Mouse (Mus musculus) kidney, adult 2 months (tissue): Measurements from ENCODE around the gene Foxi3. TPM values are rescaled to one million over a fixed set of nuclear protein-coding genes. Genes with fewer than 3 reads are reported as not detected.

Experiments
- DNase-seq: peaks from one replicate; pipeline ENCODE4 v3.0.0; 2021
- H3K27ac ChIP-seq: fragments of 200-500 bp; 2 replicates; pipeline ENCODE4 v1.5.1; 2012; ENCODE audit warnings: low read depth, low read length, control low read depth, inconsistent platforms; ENCODE audit not compliant: insufficient read depth
- H3K27me3 ChIP-seq: fragments of 200-500 bp; replicated peaks from 2 replicates; pipeline ENCODE4 v1.6.1; 2012; ENCODE audit warnings: mild to moderate bottlenecking, moderate library complexity, low read length, inconsistent platforms; ENCODE audit not compliant: control insufficient read depth, insufficient read depth
- H3K36me3 ChIP-seq: fragments of 200-500 bp; 2 replicates; pipeline ENCODE4 v1.6.1; 2012; ENCODE audit warnings: mild to moderate bottlenecking, moderate library complexity, low read length, inconsistent platforms; ENCODE audit not compliant: control insufficient read depth, insufficient read depth
- H3K4me1 ChIP-seq: fragments of 200-500 bp; 2 replicates; pipeline ENCODE4 v1.6.1; 2011; ENCODE audit warnings: low read length; ENCODE audit not compliant: control insufficient read depth, insufficient read depth
- H3K4me3 ChIP-seq: fragments of 200-500 bp; 2 replicates; pipeline ENCODE4 v1.5.1; 2011; ENCODE audit warnings: mild to moderate bottlenecking, low read depth, low read length, control low read depth; ENCODE audit not compliant: insufficient read depth
- CTCF ChIP-seq: fragments of 200-500 bp; conservative IDR thresholded peaks from 2 replicates; pipeline ENCODE4 v1.5.1; 2011; ENCODE audit warnings: low read depth, mild to moderate bottlenecking, control low read depth, low read length, moderate library complexity, mixed read lengths; ENCODE audit not compliant: insufficient read depth, insufficient read length
- POLR2A ChIP-seq: fragments of 200-500 bp; IDR thresholded peaks from one replicate; pipeline ENCODE4 v1.6.1; 2011; ENCODE audit warnings: low read depth, low read length, control low read depth
- WGBS: fragments of 180-500 bp; shearing (Covaris S2); methylation state at CpG from one replicate; pipeline ENCODE4 v1.1.7; 2018; 5-methylcytosine and 5-hydroxymethylcytosine counted together
- polyA plus RNA-seq: library from polyadenylated mRNA; depleted of rRNA; stranded (reverse); fragments of >200 nt; gene quantifications from 2 replicates; pipeline ENCODE4 v1.2.3, GENCODE M21; 2012; rRNA removed

Foxi3 gene
- polyA plus RNA-seq, 1 experiment = not detected

DNA sequence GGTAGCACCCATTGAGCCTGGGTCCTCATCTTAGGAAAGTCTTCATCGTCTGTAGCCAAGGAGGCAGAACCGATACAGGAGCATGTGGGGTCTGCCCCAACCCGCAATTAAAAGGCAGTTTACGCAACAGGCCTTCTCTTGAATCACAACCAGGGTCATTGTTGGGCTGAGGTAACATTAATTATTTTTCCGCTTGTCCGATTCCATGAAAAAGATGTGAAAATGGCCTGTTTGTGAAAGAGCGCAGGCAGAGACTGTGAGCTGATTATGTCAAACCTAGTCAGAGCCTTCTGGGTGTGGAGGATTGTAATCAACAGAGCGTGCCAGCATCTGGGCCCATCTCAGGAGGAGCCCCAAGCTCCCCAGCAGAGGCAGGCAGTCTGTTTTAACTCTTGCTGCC, 30.4 kb downstream of the Foxi3 start:
- H3K4me3 ChIP-seq = no peak overlapping the region
- H3K36me3 ChIP-seq = no peaks in the 10 kb centered on the region
- H3K27me3 ChIP-seq = no peaks in the 10 kb centered on the region; the same call in 1 of the 2 replicates
- WGBS = 58% methylated on average over 8 of the region's 8 CpGs
- TF ChIP-seq POLR2A (no peak), CTCF (no peak)
- no peak overlapping the region for H3K27ac ChIP-seq
- H3K4me1 ChIP-seq = no peaks in the 10 kb centered on the region
- no peak for DNase-seq

GRCm38 (mm10) chr6:70996123-70996723, 39.9 kb downstream of the Foxi3 start:
- TF ChIP-seq POLR2A (no peak), CTCF (no peak)
- no peaks in the 10 kb centered on the region for H3K27me3 ChIP-seq
- H3K36me3 ChIP-seq = no peaks in the 10 kb centered on the region
- no peak overlapping the region for H3K27ac ChIP-seq
- H3K4me1 ChIP-seq = no peaks in the 10 kb centered on the region
- 82% methylated on average over 4 of the region's 4 CpGs for WGBS
- no peak overlapping the region for H3K4me3 ChIP-seq
- no peak for DNase-seq

GRCm38 (mm10) chr6:71002656-71003055, 46.3 kb downstream of the Foxi3 start:
- Histone ChIP-seq H3K27me3 (no peaks in the 10 kb centered on the region), H3K27ac (no peak overlapping the region), H3K4me3 (no peak overlapping the region), H3K4me1 (no peaks in the 10 kb centered on the region), H3K36me3 (no peaks in the 10 kb centered on the region)
- TF ChIP-seq POLR2A = no peak
- TF ChIP-seq CTCF = no peak
- WGBS = 90% methylated on average over 2 of the region's 2 CpGs
- DNase-seq = no peak

DNA sequence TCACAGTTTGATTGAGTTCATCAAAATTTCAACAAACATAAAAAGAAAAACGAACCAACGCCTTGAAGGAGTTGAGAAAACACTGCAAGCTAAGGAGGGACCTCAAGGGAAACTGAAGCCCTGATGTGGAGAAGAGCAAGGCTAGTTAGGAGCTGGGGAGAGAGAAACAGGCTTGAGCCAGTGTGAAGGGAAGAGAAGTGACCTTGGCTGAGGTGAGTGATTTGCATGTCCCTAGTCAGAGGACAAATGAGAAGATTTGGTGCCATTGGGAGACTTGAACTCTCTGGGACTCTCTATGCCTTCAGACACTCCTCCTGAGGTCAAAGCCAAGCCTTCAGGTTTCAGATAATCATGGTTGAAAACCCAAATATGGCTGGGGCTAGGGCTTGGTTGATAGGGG, 47.8 kb downstream of the Foxi3 start:
- no peaks in the 10 kb centered on the region for H3K4me1 ChIP-seq
- H3K36me3 ChIP-seq = no peaks in the 10 kb centered on the region
- 81% methylated on average over 2 of the region's 2 CpGs for WGBS
- no peak for DNase-seq
- TF ChIP-seq POLR2A (no peak), CTCF (no peak)
- H3K27ac ChIP-seq = no peak overlapping the region
- no peaks in the 10 kb centered on the region for H3K27me3 ChIP-seq
- H3K4me3 ChIP-seq = no peak overlapping the region

Other genes starting within 250 kb of the Foxi3 start
- gene Rpia, start 164.3 kb upstream of the Foxi3 start, polyA plus RNA-seq = 10.2 and 15.0 TPM in 2 replicates
- gene Eif2ak3, start 112.0 kb upstream of the Foxi3 start, polyA plus RNA-seq = 14.4 TPM in 2 replicates
- 0.39 TPM in 1 of 2 replicates, not detected in the other for gene Tex37, start 37.6 kb upstream of the Foxi3 start, polyA plus RNA-seq
- 251 and 265 TPM in 2 replicates for gene Thnsl2, start 187.9 kb downstream of the Foxi3 start, polyA plus RNA-seq
- 3.2 and 8.3 TPM in 2 replicates for gene Fabp1, start 243.3 kb downstream of the Foxi3 start, polyA plus RNA-seq